ENCODE assay signal across 9 mouse cellular contexts in the genomic region with DNA sequence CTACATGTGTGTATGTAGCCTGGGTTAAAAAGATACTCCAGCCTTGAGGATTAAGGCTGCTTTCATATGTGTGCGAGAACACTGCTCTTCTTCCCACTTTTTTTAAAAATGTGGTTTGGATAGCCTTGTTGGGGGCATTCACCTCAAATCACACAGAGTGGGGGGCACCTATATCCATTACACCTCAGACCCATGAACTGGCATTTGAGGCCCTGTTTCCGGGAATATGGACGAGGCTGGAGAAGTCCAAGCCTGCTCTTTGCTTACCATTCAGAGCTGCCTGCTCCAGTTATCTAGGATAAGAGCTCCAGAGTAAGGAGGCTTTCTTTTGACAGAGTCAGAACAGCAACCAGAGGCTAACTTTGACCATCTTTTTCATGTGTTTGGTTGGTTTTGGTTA.
DNase-seq lines count a peak whose midpoint lies in the region; ATAC-seq and TF ChIP-seq lines count a peak whose summit lies in the region.
"Had no signal": no experiment of that assay in that cellular context is flagged by ENCODE, and none has a peak within 500 bp of the region (broad histone marks: within the 10 kb centered on the region; RNA-seq: fewer than 3 reads in every experiment).

No protein-coding gene starts in this region.

- 73% methylated on average over 3 of the region's 3 CpGs for WGBS in forebrain, embryonic 11.5 days
- WGBS in forebrain, embryonic 10.5 days = 76% methylated on average over 3 of the region's 3 CpGs
- WGBS in lung, adult 2 months = 12% methylated on average over 3 of the region's 3 CpGs
- WGBS in hindbrain, embryonic 14.5 days = 55% methylated on average over 3 of the region's 3 CpGs
- WGBS in neural tube, embryonic 13.5 days = 43% methylated on average over 3 of the region's 3 CpGs

- H3K4me1 ChIP-seq in forebrain, embryonic 11.5 days (replicated peaks; ENCODE audit: control insufficient read depth, insufficient read depth, low read length) = 0 out of 2 replicates have a peak, but pooled peaks cover 6% of the 10 kb centered on the region
- peaks cover 21% of the 10 kb centered on the region for H3K4me1 ChIP-seq in forebrain, embryonic 10.5 days
- peaks cover 32% of the 10 kb centered on the region for H3K4me1 ChIP-seq in lung, adult 2 months (ENCODE audit: control insufficient read depth, insufficient read depth, low read length)
- H3K4me1 ChIP-seq in hindbrain, embryonic 14.5 days (replicated peaks; ENCODE audit: control insufficient read depth, insufficient read depth, low read length) = peaks cover 50% of the 10 kb centered on the region
- peaks cover 70% of the 10 kb centered on the region for H3K4me1 ChIP-seq in neural tube, embryonic 13.5 days (replicated peaks)

- no peak for DNase-seq in forebrain, embryonic 11.5 days (ENCODE audit: low spot score)
- no peak for DNase-seq in forebrain, embryonic 10.5 days (ENCODE audit: extremely low spot score, low spot score)
- DNase-seq in lung, adult 2 months = no peak
- DNase-seq in lung, postnatal 36 days = no peak
- DNase-seq in hindbrain, embryonic 14.5 days (ENCODE audit: low spot score) = no peak
- DNase-seq in left cerebral cortex, adult 9 months (ENCODE audit: low spot score in 2 of 2) = no peak
- no peak for DNase-seq in thymus, postnatal 0 days (ENCODE audit: low spot score)
- DNase-seq: B cell, adult 2 months had no signal

- H3K36me3 ChIP-seq in forebrain, embryonic 11.5 days (ENCODE audit: control insufficient read depth, insufficient read depth, low read length) = no peaks in the 10 kb centered on the region
- no peaks in the 10 kb centered on the region for H3K36me3 ChIP-seq in forebrain, embryonic 10.5 days (replicated peaks)
- peaks cover 25% of the 10 kb centered on the region for H3K36me3 ChIP-seq in hindbrain, embryonic 14.5 days (replicated peaks; ENCODE audit: control insufficient read depth, insufficient read depth)
- peaks cover 18% of the 10 kb centered on the region for H3K36me3 ChIP-seq in neural tube, embryonic 13.5 days

- H3K27me3 ChIP-seq in forebrain, embryonic 11.5 days (ENCODE audit: control insufficient read depth, insufficient read depth, low read length) = peaks cover 81% of the 10 kb centered on the region
- H3K27me3 ChIP-seq in forebrain, embryonic 10.5 days (ENCODE audit: poor library complexity, severe bottlenecking) = peaks cover 99% of the 10 kb centered on the region
- peaks cover 30% of the 10 kb centered on the region; the same call in 1 of the 2 replicates for H3K27me3 ChIP-seq in hindbrain, embryonic 14.5 days (ENCODE audit: control insufficient read depth, insufficient read depth, low read length)
- no peaks in the 10 kb centered on the region for H3K27me3 ChIP-seq in neural tube, embryonic 13.5 days

- H3K27ac ChIP-seq in forebrain, embryonic 11.5 days (ENCODE audit: low read depth, low read length) = no peak overlapping the region
- no peak overlapping the region for H3K27ac ChIP-seq in forebrain, embryonic 10.5 days
- peak overlapping the region; percentile 98 for H3K27ac ChIP-seq in hindbrain, embryonic 14.5 days
- H3K27ac ChIP-seq in neural tube, embryonic 13.5 days (replicated peaks) = peak overlapping the region; percentile 100

- ATAC-seq in forebrain, embryonic 11.5 days (replicated peaks; ENCODE audit: low FRiP score) = no peak
- ATAC-seq in hindbrain, embryonic 14.5 days (ENCODE audit: low FRiP score) = no peak
- no peak for ATAC-seq in neural tube, embryonic 13.5 days (ENCODE audit: low read depth)

- no peak for TF ChIP-seq POLR2A in lung, adult 2 months (IDR thresholded peaks at IDR 0.05; ENCODE audit: borderline replicate concordance, extremely low read depth, low read depth, low read length)

- peak overlapping the region; percentile 88; the same call in 1 of the 2 replicates for H3K4me2 ChIP-seq in forebrain, embryonic 11.5 days (ENCODE audit: low read depth, low read length, severe bottlenecking)
- H3K4me2 ChIP-seq in hindbrain, embryonic 14.5 days (replicated peaks) = peak overlapping the region; percentile 80
- H3K4me2 ChIP-seq in neural tube, embryonic 13.5 days = peak overlapping the region; percentile 97

- H3K9me3 ChIP-seq in forebrain, embryonic 11.5 days (ENCODE audit: control insufficient read depth, low read length) = no peaks in the 10 kb centered on the region
- H3K9me3 ChIP-seq in forebrain, embryonic 10.5 days = no peaks in the 10 kb centered on the region
- H3K9me3 ChIP-seq in hindbrain, embryonic 14.5 days (ENCODE audit: control insufficient read depth, low read length) = no peaks in the 10 kb centered on the region
- no peaks in the 10 kb centered on the region for H3K9me3 ChIP-seq in neural tube, embryonic 13.5 days

- H3K4me3 ChIP-seq in forebrain, embryonic 11.5 days (ENCODE audit: low read depth, low read length) = peak overlapping the region; percentile 64; the same call in 1 of the 2 replicates
- no peak overlapping the region for H3K4me3 ChIP-seq in forebrain, embryonic 10.5 days
- peak overlapping the region; percentile 78 for H3K4me3 ChIP-seq in lung, adult 2 months (replicated peaks; ENCODE audit: extremely low read depth, low read depth, low read length)
- H3K4me3 ChIP-seq in hindbrain, embryonic 14.5 days (replicated peaks; ENCODE audit: low read length) = peak overlapping the region; percentile 89
- peak overlapping the region; percentile 98 for H3K4me3 ChIP-seq in neural tube, embryonic 13.5 days

- no peak for TF ChIP-seq CTCF in lung, adult 2 months (IDR thresholded peaks at IDR 0.05; ENCODE audit: insufficient read depth, low read length)

- no peak overlapping the region; the same call in 1 of the 2 replicates for H3K9ac ChIP-seq in forebrain, embryonic 11.5 days (ENCODE audit: low read length)
- H3K9ac ChIP-seq in hindbrain, embryonic 14.5 days = peak overlapping the region; percentile 97
- peak overlapping the region; percentile 100 for H3K9ac ChIP-seq in neural tube, embryonic 13.5 days

Comparison
In these comparisons a context has a peak if more than half of its experiments do, and no peak if none do; other contexts are left out.
1. H3K27ac ChIP-seq: peak in hindbrain, embryonic 14.5 days (single experiment) and neural tube, embryonic 13.5 days (single experiment); none in forebrain, embryonic 11.5 days (single experiment) and forebrain, embryonic 10.5 days (single experiment).
2. Peak in every context shown above with its lines, with median percentiles within 50 percentile points of each other: H3K4me2 ChIP-seq.